Mouse (Mus musculus): ENCODE results near the gene Mad2l1.

The Mad2l1 gene

DNA sequence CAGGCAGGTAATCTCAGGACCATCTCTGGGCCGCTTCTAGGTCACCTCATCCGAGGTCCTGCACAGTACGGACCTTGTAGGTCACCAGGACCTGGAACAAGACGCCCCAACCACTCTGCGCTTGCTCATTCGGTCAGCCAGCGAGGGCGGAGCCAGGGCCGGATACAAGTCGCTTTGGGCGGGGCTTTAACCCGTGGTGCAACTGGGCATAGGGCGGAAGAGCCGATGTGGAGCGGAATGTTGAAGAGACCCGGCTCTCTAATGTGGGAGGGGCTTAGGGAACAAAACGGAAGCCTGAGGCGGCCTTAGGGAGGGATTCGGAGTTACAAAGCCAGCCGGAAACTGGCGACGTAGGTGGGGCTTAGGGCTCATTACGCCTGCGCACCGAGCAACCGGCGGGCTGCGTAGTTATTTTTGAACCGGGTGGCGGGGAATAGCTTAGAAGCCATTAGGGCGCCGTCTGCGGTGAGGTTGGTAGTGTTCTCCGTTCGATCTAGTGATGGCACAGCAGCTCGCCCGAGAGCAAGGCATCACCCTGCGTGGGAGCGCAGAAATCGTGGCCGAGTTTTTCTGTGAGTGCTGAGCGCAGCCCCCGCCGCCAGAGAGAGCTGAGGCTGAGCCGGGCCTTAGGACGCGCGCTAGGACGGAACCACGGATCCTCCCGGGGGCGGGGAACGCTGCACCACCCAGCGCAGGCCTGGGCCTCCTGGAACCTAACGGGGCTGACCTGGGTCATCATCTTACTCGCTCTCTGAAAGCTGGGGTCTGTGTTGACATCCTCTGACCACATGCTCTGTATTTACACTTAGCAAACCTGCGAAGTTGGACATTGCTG, at the start of gene Mad2l1:
Gene Mad2l1, plus strand, starts transcription at position 363 of the 835 bp plus-strand sequence.
- DNase-seq (ENCODE audit: low spot score), result peak; percentile 98

GRCm38 (mm10) chr6:66493685-66494084, 41.5 kb upstream of the Mad2l1 start:
- no peak for DNase-seq (ENCODE audit: low spot score)

GRCm38 (mm10) chr6:66516368-66516767, 18.8 kb upstream of the Mad2l1 start:
- DNase-seq (ENCODE audit: low spot score), result no peak

GRCm38 (mm10) chr6:66528386-66528785, 6.8 kb upstream of the Mad2l1 start:
- DNase-seq (ENCODE audit: low spot score), result no peak

- no peak for DNase-seq (ENCODE audit: low spot score)
These were observed 1.9 kb upstream of the Mad2l1 start for GRCm38 (mm10) chr6:66533241-66533640.

DNA sequence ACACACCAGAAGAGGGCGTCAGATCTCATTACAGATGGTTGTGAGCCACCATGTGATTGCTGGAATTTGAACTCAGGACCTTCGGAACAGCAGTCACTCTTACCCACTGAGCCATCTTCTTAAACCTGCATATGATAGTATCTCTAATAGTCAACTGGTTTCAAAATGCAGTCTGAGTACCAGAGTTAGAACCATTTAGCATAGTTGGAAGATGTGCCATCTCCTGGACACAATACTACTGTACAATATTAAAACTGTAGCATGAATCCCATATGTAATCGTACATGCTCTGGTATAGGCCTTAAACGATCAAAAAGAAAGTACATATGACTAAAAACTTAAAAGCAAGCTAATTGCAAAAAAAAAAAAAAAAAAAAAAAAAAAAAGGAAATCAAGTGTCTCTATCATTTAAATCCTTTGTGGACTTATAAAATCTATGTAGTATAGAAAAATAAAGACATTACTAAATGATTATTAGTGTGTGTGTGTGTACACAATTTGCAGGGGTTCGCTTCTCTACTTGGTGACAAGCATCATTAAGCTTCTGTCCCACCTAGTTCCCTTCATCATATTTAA, 736 bp upstream of the Mad2l1 start:
- no peak for DNase-seq (ENCODE audit: low spot score)

- DNase-seq (ENCODE audit: low spot score), result no peak
These were observed 776 bp downstream of the Mad2l1 start for GRCm38 (mm10) chr6:66535966-66536365.

GRCm38 (mm10) chr6:66559996-66560395, 24.8 kb downstream of the Mad2l1 start, which contains the start of gene Vmn1r32:
Vmn1r32 (minus strand) TSS chr6:66560096.
- no peak for DNase-seq (ENCODE audit: low spot score)

GRCm38 (mm10) chr6:66595804-66596203, 60.6 kb downstream of the Mad2l1 start:
- DNase-seq (ENCODE audit: low spot score), result no peak

Data from testis, postnatal 14 days (tissue).